Mouse (Mus musculus) G1E (cell line): Measurements from ENCODE around the gene Eef2k.

Experiments used
- CTCF ChIP-seq: IDR thresholded peaks from 2 replicates; pipeline ENCODE4 v1.5.1; 2012; ENCODE audit warnings: low read depth, low read length, inconsistent platforms, mixed read lengths
- GATA1 ChIP-seq: IDR thresholded peaks from 2 replicates; pipeline ENCODE4 v1.6.1; 2012; ENCODE audit warnings: borderline replicate concordance, low read length, inconsistent platforms, mixed read lengths
- POLR2AphosphoS5 ChIP-seq: IDR thresholded peaks from 2 replicates; pipeline ENCODE4 v1.6.1; 2012; ENCODE audit warnings: low read depth, low read length, inconsistent platforms; ENCODE audit not compliant: insufficient replicate concordance

DNA sequence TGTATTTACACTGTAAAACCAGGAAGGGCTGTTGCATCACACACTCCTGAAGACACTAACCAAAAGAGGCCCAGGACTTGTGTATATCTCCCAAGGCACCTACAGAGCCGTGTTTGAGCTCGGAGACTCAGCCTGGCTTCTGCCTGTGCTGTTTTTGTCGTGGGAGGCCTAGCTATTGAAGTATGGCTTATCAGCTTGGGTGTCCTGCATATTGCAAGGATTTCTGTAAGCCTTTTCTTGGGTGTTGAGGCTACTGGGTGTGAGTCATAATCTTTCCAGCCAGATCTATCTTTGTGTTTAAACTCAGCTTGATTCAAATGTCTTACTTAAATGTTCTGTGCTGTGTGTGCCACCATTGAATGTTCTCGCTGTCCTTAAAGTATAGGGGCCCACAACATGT is 93.9 kb downstream of the Eef2k start:
- no peak for TF ChIP-seq CTCF
- no peak for TF ChIP-seq GATA1
- no peak for TF ChIP-seq POLR2AphosphoS5
